Mouse (Mus musculus): ENCODE data around the gene Rxfp1.
"Not testable (repeated sequence)": the region's sequence is repeated elsewhere in the genome, so short reads cannot be mapped to it uniquely, and the experiment has no call there.

The Rxfp1 gene

DNA sequence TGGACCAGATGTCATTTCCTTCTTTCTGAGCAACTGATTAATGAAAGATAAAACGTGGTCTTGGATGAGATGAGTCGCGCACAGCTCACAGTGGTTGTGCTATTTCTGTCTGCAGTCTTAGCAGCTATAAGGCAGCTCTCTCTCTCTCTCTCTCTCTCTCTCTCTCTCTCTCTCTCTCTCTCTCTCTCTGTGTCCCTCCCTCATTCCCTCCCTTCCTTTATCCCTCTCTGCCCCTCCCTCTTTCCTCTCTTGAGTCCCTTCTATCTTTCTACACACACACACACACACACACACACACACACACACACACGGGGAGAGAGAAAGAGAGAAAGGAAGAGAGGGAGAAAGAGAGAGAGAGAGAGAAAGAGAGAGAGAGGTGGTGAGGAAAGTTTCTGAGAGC is at the start of gene Rxfp1:
Gene Rxfp1 (minus strand): TSS at position 101 of the 400 bp plus-strand sequence.
- no peak for DNase-seq (ENCODE audit: low spot score in 2 of 2)

- DNase-seq (ENCODE audit: low spot score in 2 of 2), result no peak
Measured at GRCm38 (mm10) chr3:79784362-79784736, 46.7 kb upstream of the Rxfp1 start.

DNA sequence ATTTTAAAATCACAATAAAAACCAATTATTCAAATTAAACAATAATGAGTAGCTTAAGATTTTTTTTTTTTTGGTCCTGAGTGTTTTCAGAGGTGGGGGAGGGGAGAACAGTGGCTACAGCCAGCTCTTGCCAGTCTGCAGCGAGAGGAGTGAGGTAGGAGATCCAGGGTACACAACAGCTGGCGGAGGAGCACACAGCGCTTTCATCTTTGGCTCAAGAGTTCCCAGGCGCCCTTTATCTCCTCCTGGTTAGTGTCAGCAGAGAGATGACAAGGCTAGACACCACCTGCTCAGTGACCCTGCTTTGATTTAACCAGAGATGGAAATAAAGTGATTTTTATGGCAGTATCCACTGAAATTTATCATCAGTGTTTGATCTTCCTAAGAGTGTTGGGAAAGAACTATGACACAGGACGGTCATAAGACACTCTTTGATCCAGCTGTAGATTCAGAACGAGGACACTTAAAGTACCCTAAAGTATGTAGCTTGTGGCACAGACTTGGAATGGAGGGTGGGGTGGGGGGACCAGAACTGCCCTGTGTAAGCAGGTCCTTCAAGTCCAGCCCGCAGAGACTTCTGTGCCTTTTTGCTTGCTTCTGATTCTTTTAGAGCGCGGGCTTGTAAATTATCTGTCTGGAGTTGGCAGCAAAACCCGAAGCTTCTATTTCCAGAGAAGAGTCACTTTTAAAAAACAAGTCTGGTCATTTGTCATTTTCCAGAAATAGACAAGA is 46.1 kb upstream of the Rxfp1 start:
- DNase-seq (ENCODE audit: low spot score in 2 of 2), result no peak

- no peak for DNase-seq (ENCODE audit: low spot score in 2 of 2)
Measured at GRCm38 (mm10) chr3:79772701-79773100, 35.0 kb upstream of the Rxfp1 start.

DNA sequence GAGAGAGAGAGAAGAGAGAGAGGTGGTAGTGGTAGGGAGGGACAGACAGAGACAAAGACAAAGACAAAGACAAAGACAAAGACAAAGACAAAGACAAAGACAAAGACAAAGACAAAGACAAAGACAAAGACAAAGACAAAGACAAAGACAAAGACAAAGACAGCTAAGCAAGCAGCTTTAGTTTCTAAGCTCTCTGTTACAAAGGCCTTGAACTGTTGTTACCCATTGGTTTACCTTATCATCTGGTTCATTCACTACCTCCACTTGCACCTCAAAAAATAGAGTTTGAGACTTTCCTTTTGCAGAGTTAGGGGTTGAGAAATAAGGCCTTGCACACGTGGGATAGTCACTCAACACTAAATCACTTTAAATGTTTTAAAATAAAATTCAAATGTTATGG is 16.1 kb upstream of the Rxfp1 start:
- DNase-seq (ENCODE audit: low spot score in 2 of 2), result no peak

GRCm38 (mm10) chr3:79746585-79746984 is 8.9 kb upstream of the Rxfp1 start:
- peak in 1 of 2 experiments; percentile 51 for DNase-seq (ENCODE audit: low spot score in 2 of 2)

- DNase-seq (ENCODE audit: low spot score in 2 of 2), result no peak
Measured at GRCm38 (mm10) chr3:79745101-79745500, 7.4 kb upstream of the Rxfp1 start.

- no peak for DNase-seq (ENCODE audit: low spot score in 2 of 2)
Measured at GRCm38 (mm10) chr3:79744415-79744814, 6.7 kb upstream of the Rxfp1 start.

DNA sequence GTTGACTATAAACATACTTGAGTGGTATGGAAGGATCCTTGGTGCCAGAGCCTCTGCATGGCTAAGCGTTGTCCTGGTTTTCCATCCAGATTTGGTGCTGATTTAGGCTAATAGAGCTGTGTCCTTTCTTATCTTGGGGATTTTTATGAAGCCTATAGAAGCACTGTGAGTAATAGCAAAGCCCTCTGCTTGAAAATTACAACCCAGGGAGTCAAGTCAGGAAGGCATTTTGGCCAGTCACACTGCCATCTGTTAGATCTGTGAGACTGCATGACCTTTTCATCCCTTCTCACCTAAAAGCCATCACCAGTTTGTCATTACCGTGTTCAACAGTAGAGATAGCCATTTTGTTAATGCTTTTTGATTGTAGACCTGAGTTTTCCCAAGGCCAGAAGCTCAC is 2.7 kb upstream of the Rxfp1 start:
- DNase-seq (ENCODE audit: low spot score in 2 of 2), result no peak

- DNase-seq (ENCODE audit: low spot score in 2 of 2), result no peak
Measured at GRCm38 (mm10) chr3:79738451-79738850, 771 bp upstream of the Rxfp1 start.

- no peak for DNase-seq (ENCODE audit: low spot score in 2 of 2)
Measured at GRCm38 (mm10) chr3:79726506-79727075, 11.1 kb downstream of the Rxfp1 start.

DNA sequence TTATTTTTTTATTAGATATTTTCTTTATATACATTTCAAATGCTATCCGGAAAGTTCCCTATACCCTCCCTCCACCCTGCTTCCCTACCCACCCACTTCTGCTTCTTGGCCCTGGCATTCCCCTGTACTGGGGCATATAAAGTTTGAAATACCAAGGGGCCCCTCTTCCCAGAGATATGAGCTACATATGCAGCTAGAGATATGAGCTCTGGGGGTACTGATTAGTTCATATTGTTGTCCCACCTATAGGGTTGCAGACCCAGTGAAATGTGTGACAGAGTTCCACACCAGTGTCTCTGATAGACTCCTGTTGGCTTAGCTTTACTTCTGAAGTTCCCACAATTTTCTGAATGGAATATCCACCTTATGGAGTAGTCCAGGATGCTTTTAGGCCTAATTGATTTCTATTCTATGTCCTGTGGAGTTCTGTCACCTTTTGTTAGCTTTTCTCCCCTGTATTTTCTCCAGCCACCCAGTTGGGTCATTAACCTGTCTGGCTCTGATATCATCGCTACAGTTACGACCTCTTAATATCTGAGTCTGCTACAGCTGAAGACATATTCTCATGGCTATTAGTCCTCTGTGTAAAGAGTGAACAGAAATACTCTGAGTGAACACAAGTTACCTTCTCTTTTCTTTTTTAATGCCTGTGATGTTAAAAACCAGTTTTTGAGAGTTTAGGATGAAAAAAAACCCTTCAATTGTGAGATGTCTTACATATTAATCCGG is 16.8 kb downstream of the Rxfp1 start:
- no peak for DNase-seq (ENCODE audit: low spot score in 2 of 2)

- DNase-seq (ENCODE audit: low spot score in 2 of 2), result no peak
Measured at GRCm38 (mm10) chr3:79706436-79706835, 31.2 kb downstream of the Rxfp1 start.

DNA sequence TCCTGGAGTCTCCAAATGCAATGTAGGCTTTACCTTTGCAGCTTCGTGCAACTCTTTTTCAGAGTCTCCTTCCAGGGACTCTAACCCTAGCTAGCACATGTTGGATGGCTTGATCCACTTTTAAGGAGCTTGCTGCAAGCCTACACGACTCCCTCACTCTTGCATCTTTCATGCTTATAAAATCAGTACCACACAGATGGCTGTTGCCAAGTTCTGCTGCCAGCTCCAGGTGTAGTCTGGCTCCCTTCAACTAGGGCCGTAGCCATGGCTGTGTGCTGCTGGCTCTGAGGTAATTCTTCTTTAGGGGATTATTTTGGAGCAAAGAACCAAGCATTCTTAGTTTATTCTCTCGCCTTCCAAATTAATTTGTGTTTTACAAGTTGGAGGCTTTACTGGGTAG is 34.5 kb downstream of the Rxfp1 start:
- DNase-seq (ENCODE audit: low spot score in 2 of 2), result no peak

GRCm38 (mm10) chr3:79691957-79692356 is 45.7 kb downstream of the Rxfp1 start:
- DNase-seq (ENCODE audit: low spot score in 2 of 2), result no peak

DNA sequence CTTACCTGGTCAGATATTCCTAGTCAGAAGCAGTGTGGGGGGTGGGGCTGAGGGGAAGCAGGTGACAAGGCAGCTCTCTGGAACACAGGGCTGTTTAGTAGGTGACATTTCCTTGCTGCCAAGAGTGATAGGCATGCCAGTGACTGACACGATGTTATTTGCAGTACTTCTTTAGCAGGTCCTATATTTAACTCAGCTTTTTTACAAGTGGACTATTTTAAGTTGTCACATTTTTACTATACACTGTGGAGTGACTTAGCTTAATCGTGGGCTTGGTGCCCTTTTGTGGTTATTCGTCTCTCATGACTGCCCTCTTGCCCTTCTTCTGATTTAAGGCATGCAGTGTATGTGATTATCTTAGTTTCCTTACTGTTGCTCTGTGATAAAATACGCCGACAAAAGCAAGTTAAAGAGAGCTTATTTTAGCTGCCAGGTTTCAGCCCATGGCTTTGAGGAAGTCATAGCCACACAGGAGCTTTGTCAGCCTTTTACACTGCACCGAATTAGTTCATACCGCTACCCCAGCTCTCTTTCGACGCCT is 47.5 kb downstream of the Rxfp1 start:
- DNase-seq (ENCODE audit: low spot score in 2 of 2), result no peak

- not testable (repeated sequence) for DNase-seq (ENCODE audit: low spot score in 2 of 2)
Measured at GRCm38 (mm10) chr3:79688101-79688500, 49.6 kb downstream of the Rxfp1 start.

DNA sequence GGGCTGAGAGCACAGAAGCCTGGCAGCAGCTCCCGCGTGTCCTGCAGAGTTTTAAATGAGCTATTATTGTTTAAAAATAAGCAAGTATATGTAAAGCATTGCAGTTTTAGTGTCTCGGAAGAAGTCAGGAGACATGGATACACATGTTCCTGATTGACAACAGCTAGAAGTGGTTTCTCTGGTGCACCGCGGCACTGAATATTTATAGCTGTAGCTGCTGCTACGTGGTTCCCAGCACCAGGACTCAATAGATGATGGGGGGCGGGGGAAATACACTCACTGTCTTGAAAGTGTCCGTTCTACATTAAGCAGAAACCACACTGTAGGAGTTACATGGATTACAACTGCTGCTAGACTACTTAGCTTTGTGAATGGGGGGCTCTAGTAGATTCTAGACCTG is 54.2 kb downstream of the Rxfp1 start:
- DNase-seq (ENCODE audit: low spot score in 2 of 2), result no peak

DNA sequence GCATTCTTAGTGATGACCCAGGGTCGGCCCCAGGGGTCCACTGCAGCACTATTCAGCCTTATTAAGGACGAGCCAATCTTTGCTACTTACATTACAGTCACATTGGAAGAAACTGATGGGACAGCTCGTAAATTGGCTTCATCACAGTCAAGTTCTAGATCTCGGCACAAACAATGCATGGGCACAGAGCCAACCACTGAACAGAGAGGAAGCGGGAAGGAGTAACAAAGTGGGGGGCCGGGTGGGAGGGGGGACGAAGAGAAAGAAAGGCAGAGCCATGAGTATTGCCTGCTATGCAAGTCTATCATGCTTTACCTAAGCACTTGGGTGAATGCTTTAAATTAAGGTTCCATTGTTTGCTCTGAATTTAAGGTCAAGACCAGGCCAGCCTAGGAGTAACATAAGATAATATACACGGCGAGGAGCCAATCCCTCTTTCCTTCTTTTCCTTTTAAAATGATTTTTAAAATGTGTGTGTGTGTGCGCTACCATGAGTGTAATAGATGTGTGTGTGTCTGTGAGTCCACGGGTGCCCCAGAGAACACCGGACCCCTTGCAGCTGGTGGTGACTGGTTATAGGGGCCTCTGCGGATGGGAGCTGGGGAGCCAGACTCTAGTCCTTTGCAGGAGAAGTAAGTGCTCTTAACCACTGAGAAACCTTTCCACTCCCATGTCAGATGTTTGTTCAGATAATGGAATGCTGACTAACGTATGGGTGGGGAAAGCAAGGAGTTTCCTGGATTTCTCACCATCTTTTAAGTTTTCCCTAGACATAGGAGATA is 55.1 kb downstream of the Rxfp1 start:
- DNase-seq (ENCODE audit: low spot score in 2 of 2), result no peak

- DNase-seq (ENCODE audit: low spot score in 2 of 2), result no peak
Measured at GRCm38 (mm10) chr3:79676411-79676810, 61.3 kb downstream of the Rxfp1 start.

DNA sequence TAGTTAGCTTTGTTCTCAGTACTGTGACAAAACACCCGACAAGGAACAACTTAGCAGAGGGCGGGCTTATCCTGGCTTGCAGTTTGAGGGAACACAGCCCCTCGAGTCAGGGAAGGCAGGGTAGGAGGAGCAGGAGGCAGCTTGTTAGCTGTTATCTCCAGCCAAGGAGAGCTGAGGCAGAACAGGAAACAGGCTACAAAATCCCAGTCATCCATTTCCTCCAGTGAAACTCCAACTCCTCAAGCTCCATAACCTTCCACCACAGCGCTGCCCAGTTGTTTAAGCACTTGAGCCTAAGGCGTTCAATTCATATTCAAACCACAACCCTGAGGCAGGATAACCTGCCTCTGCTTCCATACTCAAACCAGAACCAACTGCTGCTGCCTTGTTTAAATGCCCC is 63.0 kb downstream of the Rxfp1 start:
- no peak for DNase-seq (ENCODE audit: low spot score in 2 of 2)

DNA sequence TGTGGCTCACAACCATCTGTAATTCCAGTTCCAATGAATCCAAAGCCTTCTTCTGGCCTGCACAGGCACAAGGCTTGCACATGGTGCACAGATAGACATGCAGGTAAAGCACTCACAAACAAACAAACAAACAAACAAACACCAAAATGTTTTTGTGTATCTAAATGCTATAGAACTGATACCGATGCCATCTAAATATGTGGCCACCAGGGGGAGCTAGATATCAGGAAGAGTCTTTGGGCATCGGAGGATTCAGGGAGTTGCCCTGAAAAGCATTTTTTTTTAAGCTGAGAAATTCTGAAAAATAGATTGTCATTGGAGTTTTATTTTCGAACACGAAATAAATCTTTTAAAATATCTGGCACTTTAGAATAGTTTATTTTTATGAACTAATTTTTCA is 64.6 kb downstream of the Rxfp1 start:
- peak; percentile 43 to 79 for DNase-seq (ENCODE audit: low spot score in 2 of 2)
